Mouse (Mus musculus): Measurements from ENCODE around the gene Pmepa1.

GRCm38 (mm10) chr2:173251675-173252074, 24.7 kb downstream of the Pmepa1 start:
- TF ChIP-seq POLR2A (IDR thresholded peaks at IDR 0.05; ENCODE audit: insufficient read length, low read depth) (no peak), CEBPB (IDR thresholded peaks at IDR 0.05; ENCODE audit: insufficient read depth, poor library complexity, severe bottlenecking) (no peak), MAX (IDR thresholded peaks at IDR 0.05; ENCODE audit: low read depth) (no peak), E2F4 (IDR thresholded peaks at IDR 0.05; ENCODE audit: insufficient read depth) (no peak), MYOD1 (IDR thresholded peaks at IDR 0.05; ENCODE audit: control insufficient read depth in 1 of 3, insufficient read length in 2 of 3, low read depth in 2 of 3) (no peak), MYOG (IDR thresholded peaks at IDR 0.05; ENCODE audit: control insufficient read depth in 1 of 3, insufficient read depth in 1 of 3, insufficient read length in 2 of 3, low read depth in 2 of 3) (no peak), TCF12 (IDR thresholded peaks at IDR 0.05; ENCODE audit: insufficient read depth, poor library complexity, severe bottlenecking) (no peak), USF1 (IDR thresholded peaks at IDR 0.05; ENCODE audit: low read depth) (no peak), POLR2AphosphoS2 (IDR thresholded peaks at IDR 0.05; ENCODE audit: insufficient read length, low read depth) (no peak), SRF (IDR thresholded peaks at IDR 0.05; ENCODE audit: control insufficient read depth, insufficient read length, low read depth) (no peak), TCF3 (IDR thresholded peaks at IDR 0.05; ENCODE audit: insufficient read length, low read depth) (no peak)
